Mouse (Mus musculus): ENCODE data around the gene Cish. TPM values are rescaled to one million over a fixed set of nuclear protein-coding genes. Genes with fewer than 3 reads are reported as not detected.
A peak's percentile ranks its signal among the peaks of the same experiment; 100 is the strongest.

Cish gene
- polyA plus RNA-seq, 1 experiment from 2014 or later: 8.4 TPM

GRCm38 (mm10) chr9:107330791-107331190 is 35.0 kb downstream of the Cish start:
- no peaks in the 10 kb centered on the region for H3K9me3 ChIP-seq
- 77% methylated on average over 6 of the region's 6 CpGs for WGBS

DNA sequence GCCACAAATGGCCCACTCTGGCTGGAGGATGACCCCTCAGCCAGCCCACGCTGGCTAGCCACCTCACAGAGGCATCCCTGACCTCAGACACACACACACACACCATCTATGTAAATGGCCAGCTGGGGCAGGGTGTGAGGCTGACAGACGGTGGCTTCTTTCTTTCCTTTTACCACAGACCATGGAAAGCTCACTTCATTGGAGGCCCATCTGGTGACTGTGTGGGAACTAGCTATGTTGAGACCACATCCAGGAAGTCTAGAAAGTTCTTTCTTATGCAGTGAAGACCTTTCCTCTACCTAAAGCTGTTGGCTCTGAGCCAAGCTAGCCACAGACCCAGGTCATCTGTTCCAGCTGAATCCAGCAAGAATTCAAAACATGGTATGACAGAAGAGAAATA is 37.9 kb downstream of the Cish start:
- H3K4me3 ChIP-seq: no peak overlapping the region
- peaks cover 11% of the 10 kb centered on the region for H3K4me1 ChIP-seq
- H3K9me3 ChIP-seq: no peaks in the 10 kb centered on the region
- no peak for ATAC-seq (ENCODE audit: insufficient number of reproducible peaks, insufficient read depth, low FRiP score, low TSS enrichment)
- H3K4me2 ChIP-seq (replicated peaks): no peak overlapping the region
- H3K27ac ChIP-seq: no peak overlapping the region
- WGBS: 74% methylated on average over 2 of the region's 2 CpGs
- peaks cover 9% of the 10 kb centered on the region; the same call in 1 of the 2 replicates for H3K36me3 ChIP-seq
- H3K27me3 ChIP-seq: no peaks in the 10 kb centered on the region
- H3K9ac ChIP-seq: no peak overlapping the region

More at GRCm38 (mm10) chr9:107330791-107331190, 35.0 kb downstream of the Cish start:
- Histone ChIP-seq H3K36me3 (peaks cover 18% of the 10 kb centered on the region), H3K27me3 (no peaks in the 10 kb centered on the region), H3K27ac (no peak overlapping the region), H3K4me2 (replicated peaks) (no peak overlapping the region), H3K9ac (no peak overlapping the region), H3K4me1 (0 out of 2 replicates have a peak, but pooled peaks cover 1% of the 10 kb centered on the region), H3K4me3 (no peak overlapping the region)
- no peak for ATAC-seq (ENCODE audit: insufficient number of reproducible peaks, insufficient read depth, low FRiP score, low TSS enrichment)

DNA sequence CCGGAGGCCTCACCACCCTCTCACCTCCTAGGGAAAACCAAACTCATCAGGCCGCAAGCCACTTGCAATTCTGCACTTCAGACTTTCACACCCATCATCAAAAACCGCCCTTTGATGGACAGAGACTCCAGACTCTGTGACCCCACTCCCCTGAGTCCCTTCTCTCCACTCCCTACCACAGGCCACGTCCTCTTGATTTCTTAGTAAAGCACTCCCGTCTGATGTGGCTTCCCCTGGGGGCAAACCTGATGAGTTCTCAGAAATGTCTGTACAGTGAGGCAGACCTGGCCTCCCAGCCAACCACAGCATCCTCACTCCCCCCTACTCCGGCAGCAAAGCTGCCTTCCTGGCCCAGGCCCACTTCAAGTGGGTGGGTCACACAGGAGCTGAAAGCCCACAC is 38.5 kb downstream of the Cish start:
- H3K9me3 ChIP-seq: no peaks in the 10 kb centered on the region
- H3K27ac ChIP-seq: no peak overlapping the region
- WGBS: 75% methylated on average over 6 of the region's 6 CpGs
- no peak overlapping the region for H3K4me2 ChIP-seq (replicated peaks)
- no peak overlapping the region for H3K4me3 ChIP-seq
- H3K4me1 ChIP-seq: peaks cover 12% of the 10 kb centered on the region
- no peak overlapping the region for H3K9ac ChIP-seq
- peaks cover 5% of the 10 kb centered on the region; the same call in 1 of the 2 replicates for H3K36me3 ChIP-seq
- no peaks in the 10 kb centered on the region for H3K27me3 ChIP-seq
- no peak for ATAC-seq (ENCODE audit: insufficient number of reproducible peaks, insufficient read depth, low FRiP score, low TSS enrichment)

GRCm38 (mm10) chr9:107335046-107335445 is 39.2 kb downstream of the Cish start:
- Histone ChIP-seq H3K4me1 (peaks cover 12% of the 10 kb centered on the region), H3K9ac (no peak overlapping the region), H3K4me2 (replicated peaks) (no peak overlapping the region), H3K36me3 (peaks cover 5% of the 10 kb centered on the region; the same call in 1 of the 2 replicates), H3K27me3 (no peaks in the 10 kb centered on the region), H3K9me3 (no peaks in the 10 kb centered on the region), H3K4me3 (no peak overlapping the region), H3K27ac (no peak overlapping the region)
- WGBS: 88% methylated on average over 5 of the region's 5 CpGs
- ATAC-seq (ENCODE audit: insufficient number of reproducible peaks, insufficient read depth, low FRiP score, low TSS enrichment): no peak

DNA sequence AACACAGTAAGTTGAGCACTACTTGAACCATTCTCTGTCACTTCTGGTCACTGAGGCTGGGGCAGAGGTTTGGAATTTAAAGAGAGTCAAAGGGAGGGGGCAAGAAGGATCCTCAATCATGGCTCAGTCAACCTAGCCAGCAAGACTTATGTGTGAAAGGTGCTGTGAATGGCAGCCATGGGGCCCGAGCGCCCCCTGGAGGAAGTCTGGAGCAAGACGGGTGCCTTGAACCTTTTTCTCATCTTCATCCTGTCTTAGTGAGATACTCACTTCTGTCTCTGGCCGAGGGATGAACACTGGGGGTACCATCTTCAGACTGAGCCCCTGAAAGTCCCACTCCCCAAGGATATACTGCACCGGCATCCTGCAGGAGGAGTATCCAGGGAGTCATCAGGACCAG is 40.1 kb downstream of the Cish start:
- peaks cover 5% of the 10 kb centered on the region; the same call in 1 of the 2 replicates for H3K36me3 ChIP-seq
- no peaks in the 10 kb centered on the region for H3K27me3 ChIP-seq
- no peak overlapping the region for H3K9ac ChIP-seq
- peaks cover 12% of the 10 kb centered on the region for H3K4me1 ChIP-seq
- WGBS: 13% methylated on average over 5 of the region's 5 CpGs
- H3K4me2 ChIP-seq (replicated peaks): no peak overlapping the region
- no peak for ATAC-seq (ENCODE audit: insufficient number of reproducible peaks, insufficient read depth, low FRiP score, low TSS enrichment)
- no peak overlapping the region for H3K27ac ChIP-seq
- H3K4me3 ChIP-seq: no peak overlapping the region
- H3K9me3 ChIP-seq: no peaks in the 10 kb centered on the region

DNA sequence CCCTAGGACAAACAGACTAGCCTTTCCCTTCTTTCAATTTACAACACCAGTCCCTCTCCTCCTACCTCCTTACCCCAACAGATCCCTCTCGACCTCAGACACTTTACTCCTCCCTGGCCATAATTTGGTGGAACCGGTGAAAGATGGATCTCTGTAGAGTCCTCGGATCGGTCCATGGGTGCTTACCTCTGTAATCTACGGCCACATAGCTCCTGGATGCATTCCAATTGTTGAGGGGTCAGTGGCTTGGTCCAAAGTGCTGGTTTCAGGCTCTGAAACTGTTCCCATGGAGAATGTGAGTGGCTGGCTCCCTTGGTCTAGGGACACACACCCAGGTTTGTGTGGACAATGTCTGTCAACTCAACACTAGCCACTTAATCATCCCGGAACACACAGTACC is 40.6 kb downstream of the Cish start:
- no peak for ATAC-seq (ENCODE audit: insufficient number of reproducible peaks, insufficient read depth, low FRiP score, low TSS enrichment)
- Histone ChIP-seq H3K27me3 (peaks cover 2% of the 10 kb centered on the region; the same call in 1 of the 2 replicates), H3K36me3 (peaks cover 5% of the 10 kb centered on the region; the same call in 1 of the 2 replicates), H3K9ac (no peak overlapping the region), H3K9me3 (no peaks in the 10 kb centered on the region), H3K4me2 (replicated peaks) (no peak overlapping the region), H3K4me1 (peaks cover 12% of the 10 kb centered on the region), H3K4me3 (no peak overlapping the region), H3K27ac (no peak overlapping the region)
- 92% methylated on average over 6 of the region's 6 CpGs for WGBS

- Histone ChIP-seq H3K9ac (peak within 1 kb of the TSS; percentile 71), H3K4me1 (peaks cover 12% of the 10 kb centered on the region), H3K4me2 (replicated peaks) (peak within 1 kb of the TSS; percentile 83), H3K27me3 (peaks cover 10% of the 10 kb centered on the region; the same call in 1 of the 2 replicates), H3K9me3 (no peaks in the 10 kb centered on the region), H3K27ac (peak within 1 kb of the TSS; percentile 52; the same call in 1 of the 2 replicates), H3K4me3 (peak within 1 kb of the TSS; percentile 56), H3K36me3 (no peaks in the 10 kb centered on the region)
- WGBS: 5% methylated on average over 30 of the region's 30 CpGs
- ATAC-seq (ENCODE audit: insufficient number of reproducible peaks, insufficient read depth, low FRiP score, low TSS enrichment): peak; percentile 55
These were observed 42.5 kb downstream of the Cish start, which contains the start of gene Hemk1 for GRCm38 (mm10) chr9:107338172-107338883. Gene Hemk1, minus strand, starts transcription at chr9:107338350.

DNA sequence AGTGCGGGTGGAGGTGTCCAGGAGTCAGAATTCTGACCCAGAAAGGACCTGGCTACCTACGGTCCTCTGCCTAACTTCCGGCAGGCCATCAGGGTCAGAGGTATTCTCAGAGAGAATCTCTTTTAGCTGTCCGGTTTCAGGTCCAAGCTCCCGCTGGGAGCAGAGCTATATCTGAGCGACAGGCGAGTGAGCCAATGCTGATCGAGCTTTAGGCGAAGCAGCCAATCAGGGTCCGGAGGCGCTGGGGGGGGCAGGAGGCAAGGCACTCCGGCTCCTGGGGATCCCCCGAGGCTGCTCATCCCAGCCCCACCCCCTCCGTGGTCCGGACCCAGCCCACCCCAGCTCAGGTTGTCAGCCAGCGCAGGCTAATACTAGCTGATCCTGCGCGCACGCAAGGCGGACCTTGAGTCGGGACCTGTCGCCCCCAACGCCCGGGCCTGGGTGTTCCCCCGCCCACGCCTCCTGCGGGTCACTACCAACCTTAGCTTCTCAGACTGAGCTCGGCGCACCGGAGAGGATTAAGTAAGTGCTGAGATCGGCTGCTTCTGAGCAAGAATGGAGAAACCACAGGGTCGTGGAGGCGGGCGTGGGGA is 44.5 kb downstream of the Cish start, which contains the start of gene 6430571L13Rik:
TSS of gene 6430571L13Rik (plus strand) at position 336 of the 593 bp plus-strand sequence.
- peaks cover 12% of the 10 kb centered on the region; the same call in 1 of the 2 replicates for H3K27me3 ChIP-seq
- H3K4me2 ChIP-seq (replicated peaks): peak within 1 kb of the TSS; percentile 67
- no peaks in the 10 kb centered on the region for H3K9me3 ChIP-seq
- WGBS: 0% methylated on average over 34 of the region's 34 CpGs
- no peaks in the 10 kb centered on the region for H3K36me3 ChIP-seq
- peaks cover 12% of the 10 kb centered on the region for H3K4me1 ChIP-seq
- H3K27ac ChIP-seq: no peak within 1 kb of the TSS
- H3K4me3 ChIP-seq: peak within 1 kb of the TSS; percentile 55
- ATAC-seq (ENCODE audit: insufficient number of reproducible peaks, insufficient read depth, low FRiP score, low TSS enrichment): peak; percentile 82
- H3K9ac ChIP-seq: peak within 1 kb of the TSS; percentile 48

DNA sequence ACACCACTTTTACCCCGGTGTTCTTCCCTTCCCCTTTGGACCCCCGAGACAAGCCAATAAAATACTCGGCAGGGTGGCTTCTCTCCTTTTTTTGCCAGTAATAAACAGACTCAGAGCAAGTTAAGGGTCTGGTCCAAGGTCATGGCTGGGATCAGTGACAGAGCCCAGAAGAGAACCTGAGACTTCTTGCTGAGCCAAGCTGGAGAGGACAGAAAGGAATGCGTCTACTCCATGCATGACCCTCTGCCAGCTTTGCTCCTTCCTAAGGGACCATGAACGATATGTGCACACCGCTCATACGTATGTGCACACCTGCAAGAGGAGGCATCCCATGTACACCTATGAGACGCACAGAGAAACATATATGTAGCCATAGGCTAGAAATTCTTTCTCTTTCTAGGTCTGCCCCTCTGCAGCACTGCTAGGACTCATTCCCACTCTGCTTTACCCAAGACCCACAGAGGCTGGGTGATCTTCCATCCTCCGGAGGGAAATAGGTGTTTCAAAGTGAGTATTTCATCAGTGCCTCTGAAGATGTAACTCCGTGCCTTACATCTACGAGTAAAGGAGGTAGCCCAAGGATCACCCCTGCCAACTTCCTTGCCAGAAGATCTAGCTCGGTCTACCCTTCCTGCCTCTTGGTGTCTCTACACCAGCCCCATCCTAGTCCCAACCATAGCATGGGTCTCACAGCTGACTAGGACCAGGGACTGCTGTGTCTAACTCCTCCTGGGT is 45.3 kb downstream of the Cish start:
- H3K4me3 ChIP-seq: peak overlapping the region; percentile 55
- no peaks in the 10 kb centered on the region for H3K9me3 ChIP-seq
- whole genome bisulfite sequencing: 52% methylated on average over 12 of the region's 12 CpGs
- H3K9ac ChIP-seq: peak overlapping the region; percentile 48
- H3K36me3 ChIP-seq: no peaks in the 10 kb centered on the region
- H3K4me1 ChIP-seq: peaks cover 10% of the 10 kb centered on the region
- H3K27ac ChIP-seq: no peak overlapping the region
- H3K27me3 ChIP-seq: peaks cover 12% of the 10 kb centered on the region; the same call in 1 of the 2 replicates
- no peak for ATAC-seq (ENCODE audit: insufficient number of reproducible peaks, insufficient read depth, low FRiP score, low TSS enrichment)
- peak overlapping the region; percentile 67 for H3K4me2 ChIP-seq (replicated peaks)

- Histone ChIP-seq H3K4me2 (replicated peaks) (no peak overlapping the region), H3K4me1 (peaks cover 10% of the 10 kb centered on the region), H3K9ac (no peak overlapping the region), H3K9me3 (no peaks in the 10 kb centered on the region), H3K27ac (no peak overlapping the region), H3K4me3 (no peak overlapping the region), H3K27me3 (peaks cover 12% of the 10 kb centered on the region; the same call in 1 of the 2 replicates), H3K36me3 (no peaks in the 10 kb centered on the region)
- WGBS: 92% methylated on average over 11 of the region's 11 CpGs
- no peak for ATAC-seq (ENCODE audit: insufficient number of reproducible peaks, insufficient read depth, low FRiP score, low TSS enrichment)
These were observed 46.4 kb downstream of the Cish start for GRCm38 (mm10) chr9:107342201-107342709.

Measured in embryonic facial prominence, embryonic 12.5 days (tissue).